Mouse (Mus musculus) retina, postnatal 1 day (tissue): Measurements from ENCODE around the gene Cdk4.

Experiments used
- DNase-seq: peaks from one replicate; pipeline ENCODE4 v3.0.0-alpha.2; 2012

The Cdk4 gene

DNA sequence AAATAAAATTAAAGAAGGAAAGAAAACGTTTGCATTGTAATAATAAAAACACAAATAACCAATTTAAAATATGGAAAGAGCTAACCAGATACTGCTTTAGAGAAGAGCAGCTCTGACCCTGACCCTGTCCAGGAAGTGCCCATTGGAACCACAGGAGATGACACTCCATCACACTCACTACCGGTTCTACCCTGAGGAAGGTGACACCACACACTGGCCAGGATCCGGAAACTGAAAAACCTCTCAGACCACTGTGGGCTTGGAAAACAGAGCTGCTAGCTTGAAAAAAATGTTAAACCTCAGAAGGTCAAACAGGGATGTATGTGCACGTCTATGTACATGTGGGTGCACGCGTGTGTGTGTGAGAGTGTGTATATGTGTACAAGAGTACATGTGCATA lies 37.8 kb downstream of the Cdk4 start:
- DNase-seq = no peak

DNA sequence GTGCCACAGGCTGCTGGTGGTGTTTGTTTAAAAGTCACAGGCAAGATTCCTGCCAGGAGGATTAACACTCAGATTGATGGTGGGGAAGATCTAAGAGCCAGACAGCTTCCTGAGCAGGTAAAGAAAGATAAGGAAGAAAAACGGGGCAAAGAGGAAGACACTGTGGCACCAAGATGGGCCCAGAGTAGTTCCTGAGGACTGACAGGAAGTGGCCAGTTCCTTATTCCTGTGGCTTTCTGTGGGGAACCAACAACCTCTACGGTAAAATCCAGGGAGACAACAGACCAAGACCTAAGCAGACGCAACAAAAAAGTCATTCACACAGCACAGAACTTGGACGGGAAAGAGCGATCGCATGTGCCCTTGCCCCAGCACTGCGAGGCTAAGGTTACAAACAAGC lies 40.3 kb downstream of the Cdk4 start:
- no peak for DNase-seq

DNA sequence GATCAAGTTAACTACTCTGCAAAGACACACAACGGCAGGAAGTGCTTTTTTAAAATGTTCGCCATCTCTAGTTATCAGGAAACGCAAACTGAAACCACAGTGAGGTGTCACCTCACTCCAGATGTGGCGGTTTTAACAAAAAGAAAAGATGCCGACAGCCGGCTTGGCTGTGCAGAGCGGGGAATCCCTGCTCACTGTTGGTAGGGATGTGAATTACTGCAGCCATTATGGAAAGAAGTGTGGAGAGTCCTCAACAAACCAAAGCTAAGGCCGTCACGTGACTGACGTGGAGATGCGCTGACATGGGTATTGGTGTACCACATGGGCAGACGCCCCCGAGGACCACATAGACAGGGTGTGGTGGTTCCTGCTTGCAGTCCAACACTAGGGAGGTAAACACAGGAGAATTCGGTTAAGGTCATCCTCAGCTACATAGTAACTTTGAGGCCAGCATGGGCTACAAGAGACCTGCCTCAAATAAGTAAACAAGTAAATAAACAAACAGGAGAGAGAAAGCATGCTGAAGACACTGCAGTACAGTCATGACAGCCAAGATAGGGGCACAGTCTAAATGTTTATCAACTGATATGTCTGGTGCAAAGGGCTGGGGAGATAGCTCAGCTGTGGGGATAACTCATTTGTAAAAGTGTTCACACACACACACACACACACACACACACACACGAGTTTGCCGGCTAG lies 44.4 kb downstream of the Cdk4 start:
- no peak for DNase-seq

DNA sequence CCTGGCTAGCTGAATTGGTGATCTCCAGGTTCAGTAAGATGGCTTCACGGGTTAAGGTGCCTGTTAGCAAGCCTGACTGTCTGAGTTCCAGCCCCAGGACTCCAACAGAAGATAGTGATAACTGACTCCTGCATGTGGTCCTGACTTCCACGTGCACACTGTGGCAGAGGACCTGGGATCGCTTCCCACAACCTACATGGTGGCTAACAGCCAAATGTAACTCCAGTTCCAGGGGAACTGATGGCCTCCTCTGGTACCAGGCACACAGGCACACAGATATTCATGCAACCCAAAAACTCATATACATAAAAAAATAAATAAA lies 44.9 kb downstream of the Cdk4 start:
- DNase-seq = no peak

DNA sequence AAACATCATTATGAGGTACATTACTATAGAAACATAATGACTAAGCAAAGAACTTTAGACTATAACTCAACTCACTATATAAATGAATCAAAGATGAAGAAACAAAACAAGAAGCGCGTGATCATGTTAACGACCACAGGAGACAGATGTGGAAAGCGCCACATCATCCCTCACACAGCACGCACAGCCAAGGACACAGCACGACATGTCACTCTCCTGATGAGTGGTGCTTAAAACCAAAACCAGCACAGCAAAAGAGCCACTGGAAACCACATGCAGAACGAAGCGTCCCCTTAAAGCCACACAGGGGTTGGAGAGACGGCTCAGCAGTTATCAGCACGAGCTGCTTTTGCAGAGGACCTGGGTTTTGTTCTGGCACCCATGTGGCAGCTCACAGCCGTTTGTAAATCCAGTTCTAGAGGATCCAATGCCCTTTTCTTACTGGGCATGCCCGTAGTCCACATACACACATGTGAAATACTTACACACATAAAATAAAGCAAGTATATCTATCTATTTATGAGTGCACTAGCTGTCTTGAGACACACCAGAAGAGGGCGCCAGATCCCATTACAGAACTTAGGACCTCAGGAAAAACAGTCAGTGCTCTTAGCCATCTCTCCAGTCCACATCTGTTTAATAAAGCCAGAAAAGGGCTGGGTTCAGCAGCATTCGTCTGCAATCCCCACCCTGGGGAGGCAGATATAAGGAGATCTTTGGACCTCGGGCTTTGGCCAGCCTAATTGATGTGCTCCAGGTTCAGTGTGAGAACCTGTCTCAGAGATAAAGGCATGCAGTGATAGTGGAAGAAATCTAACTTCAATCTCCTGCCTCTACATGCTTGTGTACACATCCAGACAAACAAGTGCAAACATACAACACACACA lies 47.9 kb downstream of the Cdk4 start:
- DNase-seq = no peak

DNA sequence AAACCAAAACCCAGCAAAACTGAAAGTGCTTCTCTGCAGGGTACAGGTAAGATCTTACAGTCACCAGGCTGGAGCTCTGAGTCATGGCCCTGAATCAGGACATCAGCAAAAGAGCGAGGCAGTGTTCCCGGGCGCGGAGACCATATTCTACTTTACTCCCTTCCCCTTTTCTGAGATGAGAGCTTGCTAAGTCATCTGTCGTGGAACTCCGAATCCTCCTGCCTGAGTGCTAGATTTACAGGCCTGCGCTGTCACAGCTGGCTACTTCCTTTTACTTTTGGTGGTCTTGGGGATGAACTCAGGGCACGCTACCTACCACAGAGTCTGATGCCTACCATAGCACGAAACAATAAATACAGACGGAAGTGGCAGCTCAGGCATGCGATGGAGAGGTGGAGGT lies 51.1 kb downstream of the Cdk4 start:
- no peak for DNase-seq

DNA sequence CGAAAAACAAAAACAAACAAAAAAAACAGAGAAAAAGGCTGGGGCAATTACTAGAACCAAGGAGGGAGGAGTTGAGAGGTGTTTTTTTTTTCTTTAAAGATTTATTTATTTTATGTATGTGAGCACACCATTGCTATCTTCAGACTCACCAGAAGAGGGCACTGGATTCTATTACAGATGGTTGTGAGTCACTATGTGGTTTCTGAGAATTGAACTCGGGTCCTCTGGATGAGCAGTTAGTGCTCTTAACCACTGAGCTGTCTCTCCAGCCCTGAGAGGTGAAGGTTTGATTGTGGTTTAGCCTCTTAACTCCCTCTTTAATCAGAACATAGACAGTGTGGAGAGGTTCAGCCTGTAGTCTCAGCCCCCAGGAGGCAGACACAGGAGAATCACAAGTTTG lies 51.7 kb downstream of the Cdk4 start:
- peak; percentile 25 for DNase-seq
